Mouse (Mus musculus) olfactory bulb, adult 2 months (tissue): ENCODE measurements around the gene Gm11127.

Experiments
- CTCF ChIP-seq: fragments of 200-500 bp; IDR thresholded peaks from 2 replicates; pipeline ENCODE4 v1.5.1; 2012; ENCODE audit warnings: low read depth, mild to moderate bottlenecking, low read length, moderate library complexity; ENCODE audit not compliant: insufficient read depth
- POLR2A ChIP-seq: fragments of 200-500 bp; IDR thresholded peaks from 2 replicates; pipeline ENCODE4 v1.6.1; 2012; ENCODE audit warnings: mild to moderate bottlenecking, low read depth, low read length, moderate library complexity; ENCODE audit not compliant: insufficient read depth

DNA sequence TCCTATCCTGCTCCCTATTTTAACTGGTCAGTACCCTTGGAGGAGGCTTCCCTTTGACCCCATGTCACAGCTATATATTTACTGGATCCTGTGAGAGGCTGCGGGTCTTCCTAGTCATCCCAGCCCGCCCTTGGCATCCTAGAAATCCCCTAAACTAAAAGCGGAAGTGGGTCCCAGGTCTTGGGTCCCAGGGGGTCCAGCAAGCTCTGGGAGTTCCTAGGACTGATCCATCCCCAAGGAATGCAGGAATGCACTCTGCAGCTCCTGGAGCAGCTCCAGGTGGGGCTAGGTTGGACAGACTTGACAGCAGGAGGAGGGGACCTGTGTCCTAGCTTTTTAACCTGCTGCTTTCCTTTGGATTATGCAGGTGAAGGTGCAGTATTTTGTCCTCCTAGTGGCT is 35.8 kb upstream of the Gm11127 start:
- TF ChIP-seq CTCF, result no peak
- TF ChIP-seq POLR2A, result no peak
